Comparison of ENCODE assay signal across 21 mouse cellular contexts in the genomic region with DNA sequence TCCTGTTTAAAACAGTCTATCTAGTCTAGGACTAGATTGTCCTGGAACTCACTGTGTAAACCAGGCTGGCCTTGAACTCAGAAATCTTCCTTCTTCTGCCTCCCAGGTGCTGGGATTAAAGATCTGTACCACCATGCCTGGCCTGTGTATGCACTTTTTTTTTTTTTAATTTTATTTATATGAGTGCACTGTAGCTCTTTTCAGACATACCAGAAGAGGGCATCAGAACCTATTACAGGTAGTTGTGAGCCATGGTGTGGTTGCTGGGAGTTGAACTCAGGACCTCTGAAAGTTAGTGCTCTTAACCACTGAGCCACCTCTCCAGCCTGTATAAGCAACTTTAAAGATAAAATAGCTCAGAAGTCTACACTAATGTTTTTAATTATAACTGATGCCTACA. TPM values are rescaled to one million over a fixed set of nuclear protein-coding genes. Genes with fewer than 3 reads are reported as not detected.
DNase-seq lines count a peak whose midpoint lies in the region; ATAC-seq and TF ChIP-seq lines count a peak whose summit lies in the region.
"Had no signal": no experiment of that assay in that cellular context is flagged by ENCODE, and none has a peak within 500 bp of the region (broad histone marks: within the 10 kb centered on the region; RNA-seq: fewer than 3 reads in every experiment).

No protein-coding gene starts in this region.

- peak overlapping the region; percentile 67 for H3K27ac ChIP-seq in heart, adult 2 months
- peak overlapping the region; percentile 92 for H3K27ac ChIP-seq in heart, embryonic 16.5 days (ENCODE audit: low read length)
- no peak overlapping the region for H3K27ac ChIP-seq in liver, postnatal 0 days (ENCODE audit: low read depth)
- H3K27ac ChIP-seq: embryonic facial prominence, embryonic 12.5 days; hindbrain, embryonic 14.5 days; liver, embryonic 15.5 days; midbrain, embryonic 12.5 days had no signal

- H3K79me2 ChIP-seq in heart, adult 2 months (replicated peaks; ENCODE audit: control insufficient read depth, insufficient read depth, low read length): peaks cover 4% of the 10 kb centered on the region; the same call in 1 of the 2 replicates

- TF ChIP-seq EP300 in heart, adult 2 months (IDR thresholded peaks at IDR 0.05; ENCODE audit: insufficient read depth, low read depth, low read length): no peak
- no peak for TF ChIP-seq EP300 in liver, postnatal 0 days (IDR thresholded peaks at IDR 0.05; ENCODE audit: low read depth)

- peak; percentile 32 for TF ChIP-seq CTCF in heart, adult 2 months (IDR thresholded peaks at IDR 0.05)
- 0 out of 2 replicates have a peak, but pooled peaks have one; percentile 13 for TF ChIP-seq CTCF in liver, postnatal 0 days (IDR thresholded peaks at IDR 0.05; ENCODE audit: low read depth)

- no peaks in the 10 kb centered on the region for H3K9me3 ChIP-seq in heart, embryonic 16.5 days (replicated peaks; ENCODE audit: control insufficient read depth, low read length)
- H3K9me3 ChIP-seq in liver, postnatal 0 days (ENCODE audit: low read length): no peaks in the 10 kb centered on the region
- H3K9me3 ChIP-seq: embryonic facial prominence, embryonic 12.5 days; liver, embryonic 15.5 days; lung, embryonic 15.5 days; megakaryocyte, embryonic 14.5 days; midbrain, embryonic 12.5 days; neural tube, embryonic 13.5 days; stomach, embryonic 15.5 days had no signal

- no peak overlapping the region for H3K4me2 ChIP-seq in heart, embryonic 16.5 days (ENCODE audit: low read depth, low read length)
- H3K4me2 ChIP-seq in liver, postnatal 0 days (ENCODE audit: low read depth, low read length): no peak overlapping the region
- H3K4me2 ChIP-seq: embryonic facial prominence, embryonic 12.5 days; hindbrain, embryonic 14.5 days; liver, embryonic 15.5 days; lung, embryonic 15.5 days; midbrain, embryonic 12.5 days; neural tube, embryonic 13.5 days; stomach, embryonic 15.5 days had no signal

- H3K9ac ChIP-seq in heart, adult 2 months (ENCODE audit: low read depth, low read length): no peak overlapping the region
- no peak overlapping the region for H3K9ac ChIP-seq in heart, embryonic 16.5 days (ENCODE audit: low read length)
- no peak overlapping the region for H3K9ac ChIP-seq in liver, postnatal 0 days (replicated peaks)
- H3K9ac ChIP-seq: embryonic facial prominence, embryonic 12.5 days; hindbrain, embryonic 14.5 days; liver, embryonic 15.5 days; lung, embryonic 15.5 days; midbrain, embryonic 12.5 days; neural tube, embryonic 13.5 days; stomach, embryonic 15.5 days had no signal

- no peak overlapping the region for H3K4me3 ChIP-seq in heart, adult 2 months
- no peak overlapping the region for H3K4me3 ChIP-seq in heart, embryonic 16.5 days (ENCODE audit: low read length)
- no peak overlapping the region for H3K4me3 ChIP-seq in liver, postnatal 0 days (ENCODE audit: low read depth, low read length)
- H3K4me3 ChIP-seq: embryonic facial prominence, embryonic 12.5 days; liver, embryonic 15.5 days; lung, embryonic 15.5 days; midbrain, embryonic 12.5 days; neural tube, embryonic 13.5 days; stomach, embryonic 15.5 days had no signal

- peaks cover 14% of the 10 kb centered on the region for H3K4me1 ChIP-seq in heart, adult 2 months (ENCODE audit: control insufficient read depth, insufficient read depth, low read length)
- peaks cover 20% of the 10 kb centered on the region for H3K4me1 ChIP-seq in heart, embryonic 16.5 days (ENCODE audit: control insufficient read depth, insufficient read depth, low read length)
- peaks cover 9% of the 10 kb centered on the region for H3K4me1 ChIP-seq in liver, postnatal 0 days (ENCODE audit: insufficient read depth)

- H3K27me3 ChIP-seq in heart, adult 2 months (ENCODE audit: control insufficient read depth, insufficient read depth, low read length): no peaks in the 10 kb centered on the region
- H3K27me3 ChIP-seq in heart, embryonic 16.5 days (ENCODE audit: control insufficient read depth, insufficient read depth, low read length): no peaks in the 10 kb centered on the region
- no peaks in the 10 kb centered on the region for H3K27me3 ChIP-seq in liver, postnatal 0 days (ENCODE audit: insufficient read depth, low read length)
- no peaks in the 10 kb centered on the region for H3K27me3 ChIP-seq in splenic B cell, adult 2 months (ENCODE audit: control insufficient read depth, insufficient read depth, low read length, poor library complexity, severe bottlenecking)
- H3K27me3 ChIP-seq: embryonic facial prominence, embryonic 12.5 days; liver, embryonic 15.5 days; lung, embryonic 15.5 days; megakaryocyte, embryonic 14.5 days; midbrain, embryonic 12.5 days; neural tube, embryonic 13.5 days; stomach, embryonic 15.5 days had no signal

- no peak for TF ChIP-seq POLR2A in heart, adult 2 months (IDR thresholded peaks at IDR 0.05; ENCODE audit: insufficient read depth, low read depth, low read length)

- intact Hi-C loops in heart, adult 2 months (cut with DNase I): loop anchor here (5.0 kb wide), 1 partner anchor 54 kb away; the partner anchor contains the start of genes Mrpl57 and Ska3
- intact Hi-C loops in heart, postnatal 36 days (cut with DNase I): no loop called here

- no peak for DNase-seq in heart, adult 2 months
- DNase-seq in heart, postnatal 36 days: no peak
- DNase-seq in heart, postnatal 4 days: no peak
- no peak for DNase-seq in liver, postnatal 0 days
- DNase-seq in liver: no peak
- DNase-seq in splenic B cell, adult 2 months (ENCODE audit: low read depth, low spot score): peak; percentile 39
- DNase-seq in right cerebral cortex, postnatal 14 days: no peak
- DNase-seq: embryo, embryonic 11 days; layer of hippocampus, adult 9-11 months; thymus, postnatal 14 days had no signal

- no peak for ATAC-seq in heart, embryonic 16.5 days (replicated peaks; ENCODE audit: extremely low read depth, insufficient read depth, low FRiP score)
- no peak for ATAC-seq in liver, postnatal 0 days
- ATAC-seq: forebrain, embryonic 14.5 days had no signal

- peaks cover 14% of the 10 kb centered on the region for H3K36me3 ChIP-seq in heart, adult 2 months (ENCODE audit: control insufficient read depth, insufficient read depth, low read length)
- no peaks in the 10 kb centered on the region for H3K36me3 ChIP-seq in heart, embryonic 16.5 days (ENCODE audit: control insufficient read depth, insufficient read depth)
- no peaks in the 10 kb centered on the region for H3K36me3 ChIP-seq in liver, postnatal 0 days (replicated peaks; ENCODE audit: insufficient read depth, low read length)
- H3K36me3 ChIP-seq in splenic B cell, adult 2 months (ENCODE audit: control insufficient read depth, insufficient read depth, low read length, poor library complexity, severe bottlenecking): no peaks in the 10 kb centered on the region
- H3K36me3 ChIP-seq: embryonic facial prominence, embryonic 12.5 days; liver, embryonic 15.5 days; lung, embryonic 15.5 days; midbrain, embryonic 12.5 days; neural tube, embryonic 13.5 days; stomach, embryonic 15.5 days had no signal

RNA-seq across cellular contexts. Expression of gene Zdhhc20, which starts 9.0 kb away (rescaled TPM):
- 1 to 10 TPM; 6.7 to 8.3 TPM for total RNA-seq in heart, adult 2 months (2021)
- polyA plus RNA-seq in heart, adult 2 months (2012; rRNA removed): 3.3 and 5.5 TPM in 2 replicates
- 1 to 10 TPM; 8.3 to 10.0 TPM for total RNA-seq in heart, postnatal 36 days (2021)
- polyA plus RNA-seq in heart, embryonic 16.5 days (2015; fragmentation: Nextera tagmentation; extraction: Ambion mirVana): 36.5 and 40.9 TPM in 2 replicates
- 10 to 100 TPM; 26.2 to 27.7 TPM for total RNA-seq in heart, postnatal 4 days (2021)
- polyA plus RNA-seq in liver, postnatal 0 days (2015; fragmentation: Nextera tagmentation; extraction: Ambion mirVana): 10.0 and 12.9 TPM in 2 replicates

RNA-seq across cellular contexts. Expression of gene Mrpl57, which starts 55.0 kb away (rescaled TPM):
- 10 to 100 TPM; 57.1 to 72.2 TPM for total RNA-seq in heart, adult 2 months (2021)
- 42.0 and 45.2 TPM in 2 replicates for polyA plus RNA-seq in heart, adult 2 months (2012; rRNA removed)
- total RNA-seq in heart, postnatal 36 days (2021): 10 to 100 TPM; 71.7 to 73.0 TPM
- polyA plus RNA-seq in heart, embryonic 16.5 days (2015; fragmentation: Nextera tagmentation; extraction: Ambion mirVana): 133 and 140 TPM in 2 replicates
- total RNA-seq in heart, postnatal 4 days (2021): 10 to 100 TPM; 67.3 to 84.0 TPM
- 160 and 163 TPM in 2 replicates for polyA plus RNA-seq in liver, postnatal 0 days (2015; fragmentation: Nextera tagmentation; extraction: Ambion mirVana)

RNA-seq across cellular contexts. Expression of gene Ska3, which starts 55.1 kb away (rescaled TPM):
- total RNA-seq in heart, adult 2 months (2021): under 1 TPM; 0.16 to 0.52 TPM
- 0.23 TPM in 1 of 2 replicates, not detected in the other for polyA plus RNA-seq in heart, adult 2 months (2012; rRNA removed)
- under 1 TPM; 0.22 to 0.47 TPM for total RNA-seq in heart, postnatal 36 days (2021)
- polyA plus RNA-seq in heart, embryonic 16.5 days (2015; fragmentation: Nextera tagmentation; extraction: Ambion mirVana): 23.4 and 24.7 TPM in 2 replicates
- 10 to 100 TPM in 1 of 2 experiments, 1 to 10 TPM in 1; 9.0 to 10.9 TPM for total RNA-seq in heart, postnatal 4 days (2021)
- 5.5 and 7.0 TPM in 2 replicates for polyA plus RNA-seq in liver, postnatal 0 days (2015; fragmentation: Nextera tagmentation; extraction: Ambion mirVana)
- polyA plus RNA-seq: liver, adult 2 months had no signal

Comparison
In these comparisons a context has a peak if more than half of its experiments do, and no peak if none do; other contexts are left out.
1. RNA of gene Ska3, which starts 55.1 kb away (total RNA-seq): 9.0 to 10.9 TPM in heart, postnatal 4 days; 0.16 to 0.52 TPM in heart, adult 2 months and 0.22 to 0.47 TPM in heart, postnatal 36 days; every median in the first group is over 4 times any median in the second.